Mouse (Mus musculus) megakaryocyte, embryonic 14.5 days (primary cell): Measurements from ENCODE around the gene Rhox4b.
"Not testable (repeated sequence)": the region's sequence is repeated elsewhere in the genome, so short reads cannot be mapped to it uniquely, and the experiment has no call there.

Experiments
- FLI1 ChIP-seq: IDR thresholded peaks from 2 replicates; pipeline ENCODE4 v1.6.1; 2012; ENCODE audit warnings: low read length, inconsistent platforms, mixed read lengths
- GATA1 ChIP-seq: IDR thresholded peaks from 3 replicates; pipeline ENCODE4 v1.6.1; 2012; ENCODE audit warnings: mixed read lengths, low read length, inconsistent platforms, borderline replicate concordance

- not testable (repeated sequence) for TF ChIP-seq GATA1, FLI1
Observed at GRCm38 (mm10) chrX:37453380-37453779, 21.1 kb downstream of the Rhox4b start, which contains the start of gene Rhox2c.
